Mouse (Mus musculus) Patski (cell line): ENCODE results near the gene H2afy. TPM values are rescaled to one million over a fixed set of nuclear protein-coding genes. Genes with fewer than 3 reads are reported as not detected.

Experiments
- ATAC-seq: fragments of 100-300 bp; one replicate; pipeline ENCODE4 v1.8.0; 2021
- CTCF ChIA-PET: fragments of 350-600 bp; sonication (Branson Sonifier 250); formaldehyde crosslinking; loops from one replicate; lab custom pipeline; 2022; ENCODE audit warnings: inconsistent platforms; lab: Charles Lee
- POLR2A ChIA-PET: fragments of 350-600 bp; sonication (Branson Sonifier 250); formaldehyde crosslinking; loops from one replicate; lab custom pipeline; 2022; ENCODE audit warnings: antibody characterized with exemption, inconsistent platforms; lab: Charles Lee
- DNase-seq: peaks from one replicate; pipeline ENCODE4 v3.0.0-alpha.2; 2011; ENCODE audit warnings: low read depth, low spot score
- H3K27me3 ChIP-seq: fragments of 371-371 bp; one replicate; pipeline ENCODE4 v1.5.1; 2021
- CTCF ChIP-seq: fragments of 100-300 bp; IDR thresholded peaks from one replicate; pipeline ENCODE4 v1.5.1; 2021
- in situ Hi-C: fragments of 300-500 bp; cut with MboI; formaldehyde crosslinking; loops from 3 replicates; pipeline ENCODE4 v1.11.1; 2018; ENCODE audit warnings: low pct_unique_long_range_greater_than_20kb, mixed read lengths
- polyA plus RNA-seq: library from polyadenylated mRNA; unstranded; gene quantifications from one replicate; pipeline ENCODE4 v1.2.3, GENCODE M21; 2021

H2afy gene
- polyA plus RNA-seq, 1 experiment from 2014 or later: 185 TPM

DNA sequence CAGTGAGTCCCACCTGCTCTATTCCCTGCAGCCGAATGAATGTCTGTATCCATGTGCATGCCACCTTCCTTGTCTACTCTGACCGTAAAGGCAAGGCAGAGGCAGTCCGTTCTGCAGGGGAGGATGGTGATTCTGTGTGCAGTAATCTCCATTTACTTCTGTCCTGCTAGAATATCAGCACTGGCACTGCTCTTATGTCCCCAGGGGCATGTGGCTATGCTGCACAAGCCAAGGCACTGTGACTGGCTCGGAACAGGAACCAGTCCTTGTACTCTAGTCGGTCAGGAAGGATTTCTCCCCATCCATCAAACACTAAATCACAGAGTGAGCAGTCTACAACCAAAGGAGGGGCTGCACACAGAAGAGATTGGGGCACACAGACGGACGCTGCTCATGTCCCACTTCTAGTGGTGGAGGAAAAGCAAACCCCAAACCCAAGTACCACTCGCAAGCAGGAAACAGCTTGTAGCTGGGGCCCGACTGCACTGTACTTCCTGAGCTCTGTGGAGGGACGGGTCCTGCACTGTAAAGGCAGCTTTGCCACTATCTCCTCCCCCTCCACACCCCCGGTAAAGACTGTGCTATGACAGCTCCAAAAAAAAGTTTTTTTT is 3.7 kb downstream of the H2afy start:
- ChIA-PET CTCF (no interaction called here), POLR2A (no interaction called here)
- no peaks in the 10 kb centered on the region for H3K27me3 ChIP-seq
- TF ChIP-seq CTCF: no peak
- ATAC-seq (no peak), DNase-seq (no peak)
- in situ Hi-C loops: no loop called here

DNA sequence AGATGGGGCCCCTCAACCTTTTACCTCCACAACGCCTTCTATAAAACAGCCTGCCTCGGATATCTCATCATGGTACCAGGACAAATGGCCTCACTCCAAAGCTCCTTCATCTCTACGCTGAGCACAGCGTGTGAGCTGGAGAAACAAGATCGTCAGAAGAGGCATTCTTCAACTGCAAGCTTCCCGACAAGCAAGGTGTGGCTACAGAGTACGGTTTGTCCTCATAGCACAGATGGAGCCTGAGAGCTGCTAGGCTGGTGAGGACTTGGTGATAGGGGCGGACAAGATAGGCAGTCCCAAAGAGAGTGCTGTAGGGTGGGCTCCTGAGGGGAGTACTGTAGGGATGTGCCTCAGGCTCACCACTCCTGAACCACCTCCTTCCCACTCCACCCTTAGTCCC is 5.6 kb downstream of the H2afy start:
- DNase-seq: no peak
- POLR2A ChIA-PET: interaction anchor here (1.0 kb wide), 1 partner anchor 10 kb away, joined by 3 read pairs; no protein-coding TSS in a partner anchor
- in situ Hi-C loops: no loop called here

DNA sequence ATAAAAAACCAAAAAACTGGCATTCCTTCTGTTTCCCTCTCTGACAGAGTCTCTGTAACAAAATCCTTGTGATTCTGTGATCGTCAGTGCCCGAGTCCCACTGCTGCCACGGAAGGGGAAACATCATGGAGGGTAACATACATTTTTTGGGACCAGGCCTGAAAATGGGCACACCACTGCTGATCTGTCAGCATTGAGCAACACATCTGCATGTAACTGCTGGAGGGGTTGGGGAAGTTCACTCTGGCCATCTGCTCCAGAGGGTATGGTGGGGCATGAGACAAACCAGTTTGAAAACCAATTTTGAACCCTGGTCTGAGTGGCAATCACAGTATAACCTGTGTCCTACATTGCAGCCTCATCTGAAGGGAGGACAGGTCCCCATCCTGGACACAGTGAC is 6.6 kb downstream of the H2afy start:
- H3K27me3 ChIP-seq: no peaks in the 10 kb centered on the region
- POLR2A ChIA-PET: no interaction called here
- DNase-seq (no peak), ATAC-seq (no peak)
- CTCF ChIA-PET: no interaction called here
- no peak for TF ChIP-seq CTCF
- in situ Hi-C loops: no loop called here

More for the DNA sequence above, 5.6 kb downstream of the H2afy start:
- ATAC-seq: no peak
- H3K27me3 ChIP-seq: no peaks in the 10 kb centered on the region
- no peak for TF ChIP-seq CTCF
- CTCF ChIA-PET: no interaction called here

DNA sequence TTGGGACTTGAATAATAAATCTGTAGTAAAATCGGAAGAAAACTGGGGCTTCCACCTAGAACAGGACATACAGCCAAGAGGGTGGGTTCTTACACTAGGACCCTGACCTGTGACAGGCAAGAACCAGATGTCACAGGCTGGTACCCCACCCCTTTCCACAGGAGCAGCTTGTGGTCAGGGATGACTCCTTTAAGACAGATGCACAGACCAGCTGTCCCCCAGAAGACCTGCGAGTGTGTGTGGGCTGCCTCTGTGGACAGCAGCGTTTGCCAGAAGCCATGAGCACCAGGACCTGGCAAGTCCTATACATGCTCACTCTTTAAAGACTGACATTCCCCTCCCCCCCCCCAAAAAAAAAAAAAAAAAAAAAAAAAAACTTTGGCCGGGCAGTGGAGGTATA is 7.1 kb downstream of the H2afy start:
- no peak for DNase-seq
- ChIA-PET CTCF (no interaction called here), POLR2A (no interaction called here)
- in situ Hi-C loops: no loop called here
- ATAC-seq: no peak
- no peaks in the 10 kb centered on the region for H3K27me3 ChIP-seq
- TF ChIP-seq CTCF: no peak

DNA sequence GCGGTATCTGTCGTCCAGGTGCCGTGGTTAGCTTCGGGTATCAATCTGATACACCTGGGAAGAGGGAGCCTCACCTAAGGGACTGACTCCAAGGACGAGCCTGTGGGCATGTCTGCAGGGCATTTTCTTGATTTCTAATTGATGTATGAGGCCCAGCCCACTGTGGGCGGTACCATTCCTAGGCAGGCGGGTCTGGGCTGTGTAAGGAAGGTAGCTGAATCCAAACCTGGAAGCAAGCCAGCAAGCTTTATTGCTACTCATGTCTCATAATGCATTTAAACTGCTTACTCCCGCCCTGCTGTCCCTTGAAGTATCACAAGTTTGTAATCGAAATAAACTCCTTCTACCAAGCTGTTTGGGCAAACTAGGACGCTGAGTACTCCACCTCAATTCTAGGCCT is 10.5 kb downstream of the H2afy start:
- ChIA-PET POLR2A (no interaction called here), CTCF (interaction anchor here (1.4 kb wide), 1 partner anchor 8 kb away, joined by 6 read pairs; no protein-coding TSS in a partner anchor)
- TF ChIP-seq CTCF: no peak
- no peaks in the 10 kb centered on the region for H3K27me3 ChIP-seq
- no peak for DNase-seq
- ATAC-seq: no peak
- in situ Hi-C loops: no loop called here

DNA sequence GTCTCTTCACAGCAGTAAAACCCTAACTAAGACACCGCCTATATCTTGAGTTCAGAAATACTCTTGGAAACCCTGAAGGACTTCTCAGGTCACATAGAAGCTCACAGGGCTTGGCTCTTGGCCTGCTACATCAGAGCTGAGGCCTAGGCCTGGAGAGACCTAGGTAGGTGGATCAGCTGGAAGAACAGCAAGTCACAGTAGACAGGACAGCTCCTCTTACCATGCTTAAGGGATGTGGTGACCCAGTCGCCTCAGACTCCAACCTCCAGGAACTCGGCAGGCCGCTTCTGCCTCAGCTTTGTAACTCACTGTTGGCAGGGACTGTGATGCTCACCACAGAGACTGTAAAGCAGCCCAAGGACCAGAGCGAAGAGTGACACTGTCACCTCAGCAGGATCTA is 13.1 kb downstream of the H2afy start:
- CTCF ChIA-PET: interaction anchor here (2.0 kb wide), 1 partner anchor 11 kb away, joined by 4 read pairs; no protein-coding TSS in a partner anchor
- in situ Hi-C loops: no loop called here
- DNase-seq (no peak), ATAC-seq (no peak)
- POLR2A ChIA-PET: no interaction called here
- H3K27me3 ChIP-seq: no peaks in the 10 kb centered on the region
- TF ChIP-seq CTCF: no peak

DNA sequence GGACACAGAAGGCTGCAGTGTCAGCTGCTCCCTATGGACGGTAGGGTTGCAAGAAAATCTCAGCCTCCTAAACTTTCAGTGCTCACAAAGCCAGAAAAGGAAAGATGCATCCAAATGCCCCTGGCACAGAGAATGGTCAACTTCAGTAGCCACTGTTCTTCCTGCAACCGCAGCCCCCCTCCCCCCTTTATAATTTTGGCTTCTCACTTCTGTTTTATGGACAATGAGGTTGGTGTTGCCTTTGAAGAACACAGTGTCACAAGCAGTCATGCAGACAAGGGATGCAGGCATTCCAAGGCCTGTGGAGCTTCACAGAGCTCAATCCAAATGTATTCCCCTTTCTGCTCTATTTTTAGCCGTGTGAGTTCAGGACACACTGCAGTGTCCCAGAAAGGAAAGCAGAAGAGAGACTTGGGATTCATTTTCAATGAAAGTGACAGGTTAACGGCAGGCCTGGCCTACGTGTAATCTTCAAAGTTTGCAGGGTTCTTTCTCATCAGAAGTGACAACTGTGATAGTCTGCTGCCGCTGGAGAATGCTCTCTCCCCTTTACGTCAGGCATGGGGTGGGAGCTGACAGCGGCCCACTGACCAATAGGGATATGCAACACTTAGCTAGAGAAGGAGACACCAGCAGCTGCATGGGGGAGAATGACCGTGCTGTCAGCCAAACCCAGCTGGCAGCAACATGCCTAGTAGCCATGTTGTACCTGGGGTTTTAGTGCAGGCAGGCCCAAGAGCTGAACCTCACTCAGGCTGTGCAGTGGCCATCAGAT is 18.0 kb downstream of the H2afy start:
- CTCF ChIA-PET: no interaction called here

DNA sequence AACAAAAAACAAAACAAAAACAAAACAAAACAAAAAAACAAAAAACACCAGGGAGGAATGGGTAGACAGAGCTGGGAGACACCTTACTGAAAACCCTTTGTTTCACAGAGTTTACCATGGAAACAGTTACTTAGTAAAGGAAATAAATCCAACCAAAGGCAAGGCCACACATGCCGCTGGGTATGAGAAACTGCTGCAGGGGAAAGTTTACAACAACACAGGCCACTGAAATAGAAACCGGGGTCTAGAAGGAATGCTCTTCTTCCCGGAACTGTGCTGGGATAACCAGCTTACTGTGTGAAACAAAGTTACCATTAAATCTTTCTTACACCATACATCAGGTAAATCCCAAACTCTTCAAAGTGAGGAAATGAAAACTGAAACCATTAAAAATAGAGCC is 20.3 kb downstream of the H2afy start:
- DNase-seq: no peak
- no peaks in the 10 kb centered on the region for H3K27me3 ChIP-seq
- CTCF ChIA-PET: interaction anchor here (0.9 to 1.6 kb wide), 2 partner anchors 16 to 37 kb away, joined by 3 to 4 read pairs; no protein-coding TSS in a partner anchor
- no peak for TF ChIP-seq CTCF
- POLR2A ChIA-PET: no interaction called here
- in situ Hi-C loops: no loop called here
- ATAC-seq: peak; percentile 42

More for the DNA sequence above, 18.0 kb downstream of the H2afy start:
- ATAC-seq (no peak), DNase-seq (no peak)
- no peaks in the 10 kb centered on the region for H3K27me3 ChIP-seq
- in situ Hi-C loops: no loop called here
- TF ChIP-seq CTCF: no peak
- POLR2A ChIA-PET: no interaction called here

DNA sequence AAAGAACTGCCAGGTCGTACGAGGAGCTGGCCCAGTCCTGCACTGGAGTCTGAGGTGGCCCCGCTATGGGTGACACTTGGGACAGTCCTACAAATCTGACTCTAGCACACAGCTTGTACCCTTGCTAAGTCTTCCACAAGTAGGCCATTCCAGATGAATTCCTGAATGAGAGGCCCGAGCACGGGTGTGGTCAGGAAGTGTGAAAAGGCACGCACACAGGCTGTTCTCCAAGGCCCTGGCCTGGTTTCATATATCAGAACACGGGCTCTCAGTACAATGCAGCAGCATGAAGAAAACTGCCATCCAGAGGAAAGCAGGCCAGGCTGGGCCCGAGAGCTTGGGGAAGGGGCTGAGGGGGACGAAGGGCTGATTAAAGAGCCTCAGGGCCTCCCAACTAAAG is 20.8 kb downstream of the H2afy start:
- ATAC-seq (no peak), DNase-seq (no peak)
- ChIA-PET CTCF (interaction anchor here (0.9 to 1.6 kb wide), 2 partner anchors 15 to 37 kb away, joined by 3 to 4 read pairs; no protein-coding TSS in a partner anchor), POLR2A (no interaction called here)
- in situ Hi-C loops: no loop called here
- no peak for TF ChIP-seq CTCF
- H3K27me3 ChIP-seq: no peaks in the 10 kb centered on the region

DNA sequence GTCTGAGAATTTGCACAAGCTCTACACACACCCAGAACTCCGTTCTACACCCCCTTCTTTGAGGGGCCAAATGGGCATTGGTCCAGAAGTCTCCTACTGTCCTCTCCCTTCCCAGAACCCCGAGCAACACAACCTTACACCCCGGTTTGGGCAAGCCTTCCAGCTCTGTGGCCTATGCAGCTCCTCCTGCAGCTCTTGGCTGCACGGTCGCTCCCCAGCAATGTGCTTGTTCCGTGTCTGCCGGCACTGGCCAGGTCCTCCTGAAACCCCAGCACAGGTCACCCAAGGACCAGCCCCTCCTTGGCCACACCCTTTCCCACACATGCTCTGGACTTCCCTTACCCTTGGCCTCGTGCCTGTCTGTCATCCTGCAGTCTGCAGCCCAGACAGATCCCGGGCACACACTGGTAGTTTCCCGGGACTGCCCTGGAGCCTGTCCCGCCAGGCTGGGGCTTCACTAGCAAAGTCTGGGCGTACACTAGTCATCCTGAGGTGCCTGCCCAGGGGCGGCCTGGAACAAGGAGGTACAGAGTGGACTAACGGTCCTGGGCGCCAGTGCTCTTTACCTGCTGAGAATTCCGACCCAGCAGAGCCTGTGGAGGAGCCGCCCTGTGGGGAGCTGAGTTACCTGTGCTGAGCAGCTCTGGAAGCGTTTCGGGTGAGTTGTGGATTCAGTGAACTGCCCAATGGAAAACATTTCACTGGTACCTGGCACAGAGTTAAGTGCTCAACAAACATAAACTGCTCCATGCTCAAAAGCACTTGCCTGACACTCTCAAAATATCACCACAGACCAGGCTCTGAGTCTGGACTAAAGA is 22.5 kb downstream of the H2afy start:
- DNase-seq (no peak), ATAC-seq (no peak)
- no peaks in the 10 kb centered on the region for H3K27me3 ChIP-seq
- ChIA-PET CTCF (interaction anchor here (1.4 kb wide), 1 partner anchor 38 kb away, joined by 4 read pairs; no protein-coding TSS in a partner anchor), POLR2A (no interaction called here)
- in situ Hi-C loops: no loop called here
- TF ChIP-seq CTCF: no peak
